ENCODE assay signal across 10 mouse cellular contexts in genomic region chr10:3863411-3864195, GRCm38 (mm10).
DNase-seq lines count a peak whose midpoint lies in the region; ATAC-seq and TF ChIP-seq lines count a peak whose summit lies in the region.
"Had no signal": no experiment of that assay in that cellular context is flagged by ENCODE, and none has a peak within 500 bp of the region (broad histone marks: within the 10 kb centered on the region; RNA-seq: fewer than 3 reads in every experiment).

No protein-coding gene starts in this region.

- intact Hi-C loops in left cerebral cortex, postnatal 25 days (cut with DNase I): no loop called here

- no peaks in the 10 kb centered on the region for H3K27me3 ChIP-seq in embryonic facial prominence, embryonic 12.5 days
- H3K27me3 ChIP-seq in intestine, embryonic 15.5 days (replicated peaks): no peaks in the 10 kb centered on the region

- H3K4me1 ChIP-seq in embryonic facial prominence, embryonic 12.5 days: peaks cover 41% of the 10 kb centered on the region
- peaks cover 12% of the 10 kb centered on the region for H3K4me1 ChIP-seq in intestine, embryonic 15.5 days (replicated peaks)

- peak overlapping the region; percentile 43 for H3K4me3 ChIP-seq in layer of hippocampus, adult 2 months
- H3K4me3 ChIP-seq in embryonic facial prominence, embryonic 12.5 days: peak overlapping the region; percentile 20
- no peak overlapping the region for H3K4me3 ChIP-seq in intestine, embryonic 15.5 days (replicated peaks)

- WGBS in embryonic facial prominence, embryonic 12.5 days: 11% methylated on average over 12 of the region's 12 CpGs
- 22% methylated on average over 12 of the region's 12 CpGs for WGBS in intestine, embryonic 15.5 days

- ATAC-seq in embryonic facial prominence, embryonic 12.5 days (ENCODE audit: insufficient number of reproducible peaks, insufficient read depth, low FRiP score, low TSS enrichment): 0 out of 2 replicates have a peak, but pooled peaks have one; percentile 68
- peak; percentile 90 for ATAC-seq in intestine, embryonic 15.5 days

- no peaks in the 10 kb centered on the region for H3K9me3 ChIP-seq in embryonic facial prominence, embryonic 12.5 days
- no peaks in the 10 kb centered on the region for H3K9me3 ChIP-seq in intestine, embryonic 15.5 days

- no peaks in the 10 kb centered on the region for H3K36me3 ChIP-seq in embryonic facial prominence, embryonic 12.5 days
- no peaks in the 10 kb centered on the region for H3K36me3 ChIP-seq in intestine, embryonic 15.5 days

- DNase-seq in layer of hippocampus, adult 2 months (ENCODE audit: low spot score in 2 of 2): no peak
- DNase-seq in layer of hippocampus, adult 18-20 months (ENCODE audit: low spot score in 2 of 2): no peak
- peak; percentile 62 for DNase-seq in retina, postnatal 1 day
- DNase-seq in spleen, postnatal 14 days (ENCODE audit: low spot score in 2 of 2): no peak
- DNase-seq in left cerebral cortex, postnatal 25 days (ENCODE audit: low spot score in 2 of 2): no peak
- no peak for DNase-seq in cerebellum, postnatal 10 days
- DNase-seq: cerebellum, adult 9-10 months; right cerebral cortex, adult 18-20 months had no signal

- TF ChIP-seq CTCF in layer of hippocampus, adult 2 months (conservative IDR thresholded peaks at IDR 0.05): no peak

- H3K4me2 ChIP-seq in embryonic facial prominence, embryonic 12.5 days (replicated peaks): peak overlapping the region; percentile 48
- peak overlapping the region; percentile 48 for H3K4me2 ChIP-seq in intestine, embryonic 15.5 days (replicated peaks)

- H3K9ac ChIP-seq in embryonic facial prominence, embryonic 12.5 days: 0 out of 2 replicates have a peak overlapping the region, but pooled peaks have one; percentile 24
- peak overlapping the region; percentile 30; the same call in 1 of the 2 replicates for H3K9ac ChIP-seq in intestine, embryonic 15.5 days

- H3K27ac ChIP-seq in layer of hippocampus, adult 2 months: peak overlapping the region; percentile 67
- H3K27ac ChIP-seq in embryonic facial prominence, embryonic 12.5 days: peak overlapping the region; percentile 85
- H3K27ac ChIP-seq in intestine, embryonic 15.5 days: no peak overlapping the region
